Mouse (Mus musculus) T-helper 17 cell (primary cell): Measurements from ENCODE around the gene Shd.
"Not testable (repeated sequence)": the region's sequence is repeated elsewhere in the genome, so short reads cannot be mapped to it uniquely, and the experiment has no call there.

Experiments
- in situ Hi-C, 2 experiments: fragments of 300-600 bp; cut with MboI, MseI; formaldehyde crosslinking; loops; 1 replicate in 1 of 2; 2 replicates in 1 of 2; pipeline ENCODE4 v1.15.1; 2025; ENCODE audit warnings: high pct_unique_total_duplicates in 2 of 2

Gene Shd

GRCm38 (mm10) chr17:55969966-55970891 lies at the start of gene Shd:
TSS of gene Shd (plus strand) at chr17:55970467.
- in situ Hi-C loops: loop anchor here (10.0 kb wide), 3 partner anchors 45 to 1905 kb away; no protein-coding TSS in a partner anchor

DNA sequence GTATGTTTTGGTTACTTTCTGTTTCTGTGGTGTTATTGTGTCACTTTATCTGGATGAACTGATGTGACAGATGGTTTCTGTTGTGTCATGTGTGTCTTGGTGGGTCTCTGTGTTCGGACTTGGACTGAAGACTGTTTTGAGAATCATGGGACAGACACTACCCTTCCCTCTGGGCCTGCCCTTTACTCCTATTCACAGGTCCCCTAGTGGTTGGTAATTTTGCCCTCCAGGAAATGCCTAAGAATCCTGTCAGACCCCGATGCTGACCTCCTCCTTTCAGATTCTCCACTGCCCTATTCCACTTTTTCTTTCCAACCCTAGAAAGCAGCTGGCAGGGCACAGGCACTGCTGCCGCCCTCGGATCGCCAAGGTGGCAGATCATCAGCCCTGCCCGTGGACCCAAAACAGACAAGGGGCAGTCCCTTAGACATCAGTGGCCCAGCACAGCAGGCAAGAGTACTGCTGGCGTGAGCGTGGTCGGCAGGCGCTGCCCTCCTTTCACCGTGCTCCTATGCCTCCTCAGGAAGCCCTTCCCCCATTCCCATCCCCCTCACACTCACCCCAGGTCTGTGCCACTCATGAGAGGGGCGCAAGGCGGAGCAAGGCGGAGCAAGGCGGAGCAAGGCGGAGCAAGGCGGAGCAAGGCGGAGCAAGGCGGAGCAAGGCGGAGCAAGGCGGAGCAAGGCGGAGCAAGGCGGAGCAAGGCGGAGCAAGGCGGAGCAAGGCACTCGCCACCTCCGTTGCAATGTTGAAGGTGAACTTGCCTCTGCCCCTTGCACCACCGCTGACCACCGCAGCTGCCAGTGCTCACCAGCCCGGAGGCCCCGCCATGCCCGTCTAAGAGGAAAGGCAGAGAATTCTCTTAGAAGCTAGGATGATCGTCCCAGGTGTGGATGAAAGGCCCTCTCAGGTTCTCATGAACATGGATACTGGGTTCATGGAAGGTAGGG lies 38.4 kb upstream of the Shd start:
- in situ Hi-C loops: loop anchor here (5.0 kb wide), 2 partner anchors 40 to 55 kb away; partner anchors contain the start of genes Zfp119a (in 1 of the 2) and Zfp959 (in 1 of the 2)

GRCm38 (mm10) chr17:55932635-55933034 lies 37.6 kb upstream of the Shd start:
- in situ Hi-C loops: loop anchor here (5.0 kb wide), 2 partner anchors 40 to 55 kb away; partner anchors contain the start of genes Zfp119a (in 1 of the 2) and Zfp959 (in 1 of the 2)

DNA sequence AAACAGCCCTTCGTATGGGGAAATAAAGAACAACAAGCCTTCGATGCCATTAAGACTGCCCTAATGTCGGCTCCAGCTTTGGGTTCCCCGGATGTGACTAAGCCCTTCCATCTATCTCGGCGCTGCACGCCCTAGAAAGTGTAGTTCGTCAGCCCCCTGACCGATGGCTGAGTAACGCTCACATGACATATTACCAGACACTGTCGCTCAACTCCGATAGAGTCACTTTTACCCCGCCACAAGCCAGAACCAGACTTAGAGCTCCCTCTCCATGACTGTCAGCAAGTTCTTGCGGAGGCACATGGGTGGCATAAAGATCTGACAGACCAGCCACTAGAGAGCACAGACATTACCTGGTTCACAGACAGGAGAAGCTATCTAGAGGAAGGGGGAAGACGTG lies 37.1 kb upstream of the Shd start:
- in situ Hi-C loops: loop anchor here (5.0 kb wide), 2 partner anchors 41 to 56 kb away; partner anchors contain the start of genes Zfp119a (in 1 of the 2) and Zfp959 (in 1 of the 2)

DNA sequence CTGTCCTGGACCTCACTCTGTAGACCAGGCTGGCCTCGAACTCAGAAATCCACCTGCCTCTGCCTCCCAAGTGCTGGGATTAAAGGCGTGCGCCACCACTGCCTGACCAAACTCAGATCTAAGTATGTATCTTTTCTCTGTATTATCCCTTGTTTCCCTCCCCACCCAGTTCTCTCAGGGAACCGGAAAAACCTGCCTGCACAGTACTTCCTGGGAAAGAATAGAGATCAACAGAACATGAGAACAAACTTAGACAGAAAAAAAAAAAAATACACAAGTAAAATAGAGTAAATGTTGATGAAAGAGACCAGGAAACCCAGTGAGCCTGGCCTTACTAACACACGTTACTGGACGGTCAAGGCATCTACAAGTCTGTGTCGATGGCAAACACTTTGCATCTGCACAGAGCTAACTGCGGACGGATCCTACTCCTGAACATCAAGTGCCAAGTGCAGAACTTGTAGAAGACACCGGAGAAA lies 25.8 kb upstream of the Shd start:
- in situ Hi-C loops: not testable (repeated sequence)

- in situ Hi-C loops: loop anchor here in 1 of 2 experiments (5.0 kb wide), 1 partner anchor 53 kb away; the partner anchor contains the start of gene Zfp959
These were observed 25.2 kb upstream of the Shd start for GRCm38 (mm10) chr17:55944866-55945682.

GRCm38 (mm10) chr17:55945696-55946095 lies 24.6 kb upstream of the Shd start:
- in situ Hi-C loops: loop anchor here in 1 of 2 experiments (5.0 kb wide), 1 partner anchor 53 kb away; the partner anchor contains the start of gene Zfp959

GRCm38 (mm10) chr17:55948647-55949046 lies 21.6 kb upstream of the Shd start:
- in situ Hi-C loops: loop anchor here in 1 of 2 experiments (5.0 kb wide), 1 partner anchor 56 kb away; the partner anchor contains the start of gene Zfp959

DNA sequence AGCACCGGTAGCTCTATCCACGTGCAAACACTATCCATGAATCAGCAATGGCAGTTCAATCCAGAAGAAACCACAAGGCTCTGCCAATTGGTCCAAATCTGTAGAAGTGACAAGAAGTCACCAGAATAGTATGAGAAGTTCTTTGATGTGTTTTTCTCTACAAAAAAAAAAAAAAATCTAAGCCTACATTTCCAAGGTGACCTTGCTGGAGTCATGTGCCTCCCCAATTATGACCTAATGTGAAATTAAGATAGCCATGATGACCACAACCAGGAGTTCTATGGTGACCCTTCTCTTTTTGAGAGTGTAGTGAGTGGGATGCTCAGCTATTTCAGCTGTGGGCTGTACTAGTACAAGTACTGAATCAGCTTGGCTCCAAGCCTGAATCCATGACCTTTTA lies 20.9 kb upstream of the Shd start, which contains the start of gene Zfp119b:
Zfp119b (minus strand) TSS at position 101 of the 400 bp plus-strand sequence.
- in situ Hi-C loops: loop anchor here in 1 of 2 experiments (5.0 kb wide), 1 partner anchor 57 kb away; the partner anchor contains the start of gene Zfp959

DNA sequence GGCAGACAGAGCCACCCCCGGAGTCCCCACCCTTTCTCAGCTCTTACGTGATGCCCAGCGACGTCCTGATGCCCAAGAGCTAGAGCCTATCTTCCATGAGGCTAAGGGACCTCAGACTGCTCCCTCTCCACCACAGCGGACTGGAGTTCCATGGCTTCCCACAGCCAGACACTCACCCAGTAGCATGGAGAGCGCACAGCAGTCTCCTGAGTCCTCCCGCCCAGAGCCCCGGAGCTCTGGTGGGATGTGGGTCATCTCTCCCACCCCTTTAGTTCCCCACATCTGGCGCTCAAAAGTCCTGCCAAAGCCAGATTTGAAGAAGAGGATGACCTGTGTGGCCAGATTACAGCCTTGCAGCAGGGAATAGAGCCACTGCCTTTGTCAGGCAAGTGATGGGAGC lies 19.7 kb upstream of the Shd start:
- in situ Hi-C loops: no loop called here

DNA sequence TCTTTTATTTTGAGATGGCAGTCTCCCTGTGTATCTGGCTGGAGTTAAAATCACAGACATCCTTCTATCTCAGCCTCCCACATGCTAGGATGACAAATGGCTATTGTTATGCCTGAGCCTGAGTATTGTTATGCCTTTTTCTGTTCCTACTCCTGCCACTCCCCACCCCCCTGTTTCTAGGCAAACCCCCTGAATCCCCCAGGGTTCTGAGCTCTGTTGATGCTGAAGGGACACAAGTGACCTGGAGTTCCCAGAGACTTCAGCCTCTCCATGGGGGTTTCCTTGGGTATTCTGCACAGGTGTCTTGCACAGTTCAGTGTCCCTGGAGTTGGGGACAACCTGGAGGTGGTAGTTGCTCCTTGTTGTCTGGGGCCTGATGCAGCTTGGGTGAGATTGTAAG lies 18.2 kb upstream of the Shd start:
- in situ Hi-C loops: no loop called here

- in situ Hi-C loops: no loop called here
These were observed 17.7 kb upstream of the Shd start, which contains the start of gene Ebi3 for GRCm38 (mm10) chr17:55952447-55953027. TSS of gene Ebi3 (plus strand) at chr17:55952640.

DNA sequence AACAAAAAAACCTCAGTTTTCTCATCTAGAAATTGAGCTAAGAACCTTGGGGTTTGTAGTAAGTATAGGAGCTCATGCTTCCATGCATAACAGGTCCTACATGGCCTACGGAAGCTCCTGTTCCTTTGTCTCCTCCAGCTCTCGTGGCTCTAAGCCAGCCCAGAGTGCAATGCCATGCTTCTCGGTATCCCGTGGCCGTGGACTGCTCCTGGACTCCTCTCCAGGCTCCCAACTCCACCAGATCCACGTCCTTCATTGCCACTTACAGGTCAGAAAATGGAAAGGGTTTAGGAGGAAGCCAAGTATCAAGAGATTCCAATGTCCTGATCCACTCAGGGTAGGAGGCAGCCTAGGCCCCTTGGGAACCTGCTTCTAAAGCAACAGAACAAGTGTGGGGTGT lies 16.5 kb upstream of the Shd start:
- in situ Hi-C loops: no loop called here

GRCm38 (mm10) chr17:55954229-55954628 lies 16.0 kb upstream of the Shd start:
- in situ Hi-C loops: no loop called here

GRCm38 (mm10) chr17:55956129-55956528 lies 14.1 kb upstream of the Shd start:
- in situ Hi-C loops: no loop called here

- in situ Hi-C loops: no loop called here
These were observed 13.7 kb upstream of the Shd start for GRCm38 (mm10) chr17:55956591-55956990.

DNA sequence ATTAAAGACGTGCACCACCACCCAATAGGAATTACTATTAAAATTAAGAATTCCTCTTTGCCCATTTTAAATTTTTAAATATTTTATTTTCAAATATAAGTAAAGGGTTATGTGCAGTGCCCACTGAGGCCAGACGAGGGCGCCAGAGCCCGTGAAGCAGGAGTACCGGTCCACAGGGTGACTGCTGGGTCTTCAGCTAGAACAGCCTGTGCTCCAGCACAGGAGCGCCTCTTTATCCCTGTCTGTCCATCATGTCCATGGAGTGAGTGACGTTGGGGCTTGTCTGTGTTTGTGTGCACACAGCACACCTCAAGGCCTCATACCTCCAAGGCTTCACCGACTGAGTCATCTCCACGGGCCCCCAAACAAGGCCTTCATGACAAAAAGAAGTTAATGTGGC lies 13.1 kb upstream of the Shd start:
- in situ Hi-C loops: no loop called here

DNA sequence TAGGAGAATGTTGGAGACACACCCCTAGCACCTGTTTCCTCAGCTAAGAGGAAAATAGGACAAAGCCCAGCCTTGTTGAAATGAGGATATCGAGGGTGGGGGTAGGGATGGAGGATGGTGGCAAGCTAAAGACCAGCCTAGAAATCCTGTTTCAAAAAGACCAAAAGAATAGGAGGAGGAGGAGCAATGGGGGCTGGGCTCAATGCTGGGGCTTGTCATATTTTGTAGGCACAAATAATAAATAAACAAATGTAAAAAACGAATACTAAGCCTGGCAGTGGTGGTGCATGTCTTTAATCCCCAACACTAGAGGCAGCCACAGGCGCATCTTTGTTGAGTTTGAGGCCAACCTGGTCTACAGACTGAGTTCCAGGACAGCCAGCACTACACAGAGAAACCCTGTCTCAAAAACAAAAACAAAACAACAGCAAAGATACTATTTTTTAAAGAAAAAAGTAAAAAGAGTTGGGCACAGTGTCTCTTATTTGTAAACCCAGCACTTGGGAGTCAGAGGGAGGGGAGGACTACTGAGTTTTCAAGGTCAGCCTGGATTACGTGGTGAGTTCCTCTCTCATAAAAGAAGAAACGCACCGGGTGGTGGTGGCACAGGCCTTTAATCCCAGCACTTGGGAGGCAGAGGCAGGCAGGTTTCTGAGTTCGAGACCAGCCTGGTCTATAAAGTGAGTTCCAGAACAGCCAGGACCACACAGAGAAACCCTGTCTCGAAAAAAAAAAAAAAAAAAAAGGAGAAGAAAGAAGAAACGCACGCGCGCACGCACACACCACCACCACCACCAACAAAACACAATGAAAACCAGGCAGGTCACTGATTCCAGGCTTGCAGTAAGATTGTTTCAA lies 12.3 kb upstream of the Shd start:
- in situ Hi-C loops: no loop called here

GRCm38 (mm10) chr17:55958584-55958886 lies 11.7 kb upstream of the Shd start:
- in situ Hi-C loops: no loop called here
